Mouse (Mus musculus): Measurements from ENCODE around the gene Spata20.

The Spata20 gene

DNA sequence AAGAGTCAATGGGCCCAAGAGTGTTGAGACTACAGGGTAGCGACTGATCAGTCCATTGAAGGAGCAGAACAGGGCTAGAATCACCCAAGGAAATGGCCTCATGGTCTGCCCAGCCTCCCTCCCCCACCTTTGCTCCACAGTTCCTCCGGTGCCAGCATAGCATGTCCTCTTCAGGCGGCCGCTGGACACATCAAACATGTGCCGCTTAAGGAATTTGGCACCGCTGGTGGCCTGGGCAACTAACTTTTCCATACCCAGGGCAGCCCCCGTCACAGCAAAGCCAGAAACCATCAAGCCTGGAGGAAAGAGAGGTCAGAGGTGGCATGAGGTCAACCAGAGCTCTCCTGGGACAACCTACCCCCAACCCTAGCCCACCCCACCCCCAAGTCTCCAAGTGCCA is 4.0 kb downstream of the Spata20 start:
- DNase-seq: peak; percentile 94

DNA sequence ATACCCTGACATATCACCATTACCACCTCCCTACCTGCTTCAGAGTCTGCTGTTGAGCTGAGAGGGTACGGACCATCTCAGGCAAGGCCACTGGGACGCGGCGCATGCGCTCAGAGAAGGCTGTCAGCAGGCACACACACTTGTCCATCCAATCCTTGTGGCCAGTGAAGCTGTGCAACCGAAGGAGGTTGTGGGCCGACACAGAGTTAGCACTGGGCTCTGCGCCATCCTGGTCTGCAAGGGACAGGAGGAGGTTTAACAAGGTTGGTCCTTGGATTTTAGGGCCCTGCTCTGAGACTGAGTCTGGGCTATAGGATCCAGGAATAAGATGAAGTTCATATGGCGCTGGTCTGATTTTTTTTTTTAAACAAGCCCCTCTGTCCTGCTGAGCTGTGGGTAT is 5.6 kb downstream of the Spata20 start:
- DNase-seq: no peak

- no peak for DNase-seq
Measured at GRCm38 (mm10) chr11:94477651-94478050, 8.3 kb downstream of the Spata20 start.

DNA sequence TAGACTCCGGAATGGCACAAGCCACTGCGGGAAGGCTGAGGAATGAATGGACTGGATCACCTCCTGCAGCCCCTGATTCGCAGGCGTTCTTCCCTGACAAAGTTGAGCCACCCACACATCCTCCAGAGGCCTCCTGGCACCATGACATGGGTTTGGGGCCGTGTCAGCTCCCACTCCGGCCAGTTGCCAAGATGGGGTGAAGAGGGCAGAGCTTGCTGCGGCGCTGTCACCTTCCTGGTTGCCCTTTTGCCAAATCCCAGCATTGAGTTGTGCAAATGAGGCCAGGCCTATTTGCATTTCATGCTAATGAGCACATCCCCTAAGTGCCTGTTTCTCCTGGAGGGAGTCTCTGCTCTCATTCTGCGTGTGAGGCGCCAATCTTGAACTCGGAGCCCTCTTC is 10.3 kb downstream of the Spata20 start:
- DNase-seq: no peak

DNA sequence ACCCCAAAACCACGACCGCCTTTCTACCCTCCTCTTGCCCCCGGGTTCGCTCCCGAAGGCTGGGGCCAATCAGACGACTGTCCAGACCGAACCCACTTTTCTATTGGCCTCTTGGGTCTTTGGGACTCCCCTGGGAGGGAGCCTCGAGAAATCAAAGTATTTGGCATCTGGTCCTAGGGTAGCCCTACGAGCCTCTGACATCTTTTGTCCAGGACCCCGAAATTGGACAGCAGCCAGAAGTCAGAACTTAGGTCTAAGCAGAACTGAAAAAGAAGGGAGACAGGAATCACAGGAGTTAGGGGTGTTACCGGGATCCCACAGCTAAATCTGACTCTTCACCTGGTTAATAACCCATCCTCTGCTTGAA is 11.5 kb downstream of the Spata20 start:
- DNase-seq: no peak

DNA sequence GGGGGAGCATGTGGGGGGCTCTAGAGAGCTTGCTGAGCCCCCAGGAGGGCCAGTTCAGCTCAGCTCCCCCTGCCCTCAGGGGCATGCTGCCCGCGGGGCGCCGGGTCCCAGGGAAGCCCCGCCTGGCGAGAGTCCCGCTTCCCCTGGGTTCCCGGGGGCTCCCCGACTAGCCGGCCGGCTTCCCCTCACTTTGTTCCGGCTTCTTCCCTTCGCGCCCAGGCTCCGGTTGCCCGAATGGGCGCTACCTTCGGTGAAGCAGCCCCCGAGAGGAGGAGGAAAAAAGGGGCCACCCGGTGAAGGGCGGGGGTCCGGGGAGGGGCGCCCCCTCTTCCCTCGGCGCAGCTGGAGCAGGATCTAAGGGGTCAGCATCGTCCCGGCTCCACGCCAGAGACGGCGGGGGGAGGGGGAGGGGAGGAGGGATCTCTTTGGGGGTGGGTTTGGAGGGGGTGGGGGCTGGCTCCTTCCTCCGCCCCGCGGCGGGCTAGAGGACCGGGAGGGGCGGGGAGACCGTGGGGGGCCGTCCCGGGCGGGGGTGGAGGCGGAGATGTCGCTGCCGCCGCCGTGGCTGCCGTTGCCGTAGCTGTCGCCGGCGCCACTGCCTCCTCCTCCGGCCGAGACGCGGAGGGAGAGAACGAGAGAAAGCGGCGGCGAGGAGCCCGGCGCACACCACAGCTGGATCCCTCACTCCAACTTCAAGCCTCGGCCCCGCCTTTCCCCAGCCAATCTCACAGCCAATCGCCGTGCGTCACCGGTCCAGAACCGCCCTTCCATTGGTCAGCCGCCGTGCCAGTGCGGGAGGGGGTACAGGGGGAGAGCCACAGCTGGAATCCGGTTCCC is 12.1 kb downstream of the Spata20 start, which contains the start of gene Cacna1g:
Gene Cacna1g (minus strand): TSS at position 492 of the 837 bp plus-strand sequence.
- DNase-seq: peak; percentile 100

- no peak for DNase-seq
Measured at GRCm38 (mm10) chr11:94472916-94473706, 12.9 kb downstream of the Spata20 start.

DNA sequence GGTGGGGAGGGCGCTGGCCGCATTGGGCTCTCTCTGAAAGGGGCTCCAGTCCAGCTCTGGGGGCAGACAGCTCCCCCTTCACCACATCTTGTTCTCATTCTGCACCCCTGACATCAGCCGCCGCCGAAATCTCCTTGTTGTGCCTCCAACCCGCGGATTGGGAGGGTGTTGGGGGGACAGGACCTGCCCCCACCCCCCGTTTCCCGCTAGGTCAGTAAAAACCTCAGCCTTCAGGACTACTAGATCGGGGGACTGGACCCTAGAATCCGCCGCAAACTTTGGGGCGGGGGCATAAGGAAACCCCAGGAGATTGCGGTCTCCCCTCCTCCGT is 13.4 kb downstream of the Spata20 start:
- no peak for DNase-seq

DNA sequence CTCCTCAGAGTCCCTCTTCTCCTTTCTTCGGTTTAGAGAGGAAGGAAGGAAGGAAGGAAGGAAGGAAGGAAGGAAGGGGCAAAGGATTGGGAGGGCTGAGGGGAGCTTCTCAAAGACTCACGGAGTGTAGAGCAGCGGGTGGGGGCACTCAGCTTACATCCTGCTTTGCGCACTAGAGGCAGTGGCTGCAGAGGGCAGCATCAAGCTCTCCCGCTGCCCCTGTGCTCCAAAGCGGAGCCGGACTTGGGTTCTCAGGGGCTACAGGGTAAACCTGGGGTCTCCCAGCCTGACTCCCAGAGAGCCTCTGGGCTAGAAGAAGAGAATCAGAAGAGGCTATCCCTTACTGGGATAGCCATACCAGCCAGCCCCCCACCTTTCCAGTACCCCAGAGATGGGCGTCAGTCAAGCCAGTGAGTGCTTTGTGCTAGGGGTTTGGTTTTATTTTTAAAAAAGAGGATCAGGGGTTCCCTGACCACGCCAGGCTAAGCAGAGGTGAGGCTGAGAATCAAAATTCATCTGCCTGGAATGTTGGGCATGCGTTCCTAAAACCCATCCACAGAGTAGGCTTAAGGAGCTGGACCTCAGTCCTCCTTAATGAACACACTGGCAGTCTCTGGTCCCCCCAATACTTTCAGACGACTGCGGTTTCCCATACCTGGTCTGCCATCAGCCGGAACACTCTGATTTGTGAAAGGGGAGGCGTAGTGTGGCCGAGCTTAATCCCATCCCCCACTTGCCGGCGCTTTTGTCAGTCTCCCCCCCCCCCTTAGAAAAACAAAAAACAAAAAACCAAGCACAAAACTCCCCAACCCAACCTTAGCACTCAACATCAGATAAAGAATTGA is 14.0 kb downstream of the Spata20 start:
- no peak for DNase-seq

GRCm38 (mm10) chr11:94470391-94470790 is 15.6 kb downstream of the Spata20 start:
- DNase-seq: no peak

DNA sequence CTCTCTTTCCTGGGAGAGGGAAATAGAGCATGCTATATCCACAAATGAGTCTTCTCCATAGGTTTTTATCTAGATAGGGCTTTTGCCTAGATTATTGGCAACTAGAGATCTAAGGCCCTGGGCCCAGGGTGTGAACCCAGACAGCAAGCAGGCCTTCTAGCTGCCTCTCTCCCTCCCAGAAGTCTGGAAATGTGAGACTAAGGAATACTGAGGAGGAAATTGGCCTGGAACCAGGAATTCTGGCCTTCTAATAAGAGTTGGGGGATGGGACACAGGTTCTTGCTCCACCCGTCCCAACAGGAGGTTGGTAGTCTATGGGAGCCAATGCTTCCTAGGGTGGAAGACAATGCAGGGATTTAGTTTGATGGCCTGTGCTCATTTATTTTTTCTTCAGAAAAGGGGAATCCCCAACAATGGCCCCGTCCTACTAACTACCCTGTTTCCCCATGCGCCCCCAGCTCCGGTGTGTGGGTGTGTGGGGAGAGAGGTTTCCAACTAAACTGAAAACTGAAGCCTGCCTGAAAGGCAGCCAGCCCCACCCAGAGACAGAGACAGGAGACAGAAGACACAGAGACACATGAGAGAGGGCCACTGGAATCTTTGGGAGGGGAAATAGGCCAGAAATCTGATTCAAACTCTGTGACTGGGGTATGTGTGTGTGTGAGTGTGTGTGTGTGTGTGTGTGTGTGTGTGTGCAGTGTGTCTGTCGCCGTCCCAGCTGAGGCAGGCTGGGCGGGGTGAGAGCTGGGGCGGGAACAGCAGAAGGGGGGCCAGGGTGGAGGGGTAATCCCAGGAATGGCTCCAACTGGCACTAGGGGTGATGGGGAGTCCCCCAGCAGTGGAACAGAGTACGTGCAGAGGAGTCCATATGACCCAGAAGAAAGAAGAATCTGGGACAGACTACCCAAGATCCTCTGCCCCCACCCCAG is 16.6 kb downstream of the Spata20 start:
- no peak for DNase-seq

DNA sequence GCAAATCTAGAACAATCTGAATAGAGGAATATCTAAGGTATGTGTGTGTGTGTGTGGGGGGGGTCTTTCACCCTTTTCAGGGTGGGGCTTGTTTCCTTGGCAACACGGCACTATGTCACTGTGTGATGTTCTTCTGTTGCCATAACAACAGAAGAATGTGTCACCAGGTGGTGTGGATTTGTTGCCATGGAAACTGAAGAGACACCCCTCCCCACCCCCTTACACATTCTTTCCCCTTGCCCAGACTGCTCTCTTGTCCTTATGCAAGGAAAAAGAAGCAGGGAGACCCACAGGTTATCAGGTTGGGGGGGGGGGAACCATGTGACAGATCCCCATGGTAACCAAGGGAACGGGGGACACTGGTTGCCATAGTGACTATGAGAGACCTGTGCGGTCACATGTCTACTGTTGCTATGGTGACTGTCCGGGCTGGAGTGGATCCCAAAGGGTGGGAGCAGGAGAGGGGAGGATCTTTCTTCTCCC is 17.4 kb downstream of the Spata20 start:
- no peak for DNase-seq

DNA sequence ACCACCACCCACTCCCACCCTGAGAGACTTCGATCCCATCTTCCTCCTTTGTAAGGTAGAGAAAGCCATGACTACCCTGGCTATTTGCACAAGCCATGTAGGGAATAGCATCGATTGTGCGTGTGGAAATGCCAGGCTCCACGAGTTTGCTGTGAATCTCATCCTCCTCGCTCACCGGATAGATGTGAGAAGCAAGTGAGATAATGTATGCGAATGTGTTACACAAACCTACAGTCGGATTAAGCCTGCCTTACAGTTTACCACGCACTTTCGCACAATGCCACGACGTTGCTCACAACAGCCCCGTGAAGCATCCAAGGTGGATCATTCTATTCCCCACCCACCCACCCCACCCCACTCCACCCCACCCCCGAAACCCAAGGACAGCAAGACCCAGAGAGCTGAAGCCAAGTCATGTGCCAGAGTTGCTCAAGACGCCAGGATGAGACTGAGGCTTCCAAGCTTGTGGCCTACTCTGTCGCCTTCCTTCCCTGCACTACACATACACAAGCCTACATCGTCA is 19.6 kb downstream of the Spata20 start:
- DNase-seq: no peak

GRCm38 (mm10) chr11:94464170-94464569 is 21.8 kb downstream of the Spata20 start:
- no peak for DNase-seq

DNA sequence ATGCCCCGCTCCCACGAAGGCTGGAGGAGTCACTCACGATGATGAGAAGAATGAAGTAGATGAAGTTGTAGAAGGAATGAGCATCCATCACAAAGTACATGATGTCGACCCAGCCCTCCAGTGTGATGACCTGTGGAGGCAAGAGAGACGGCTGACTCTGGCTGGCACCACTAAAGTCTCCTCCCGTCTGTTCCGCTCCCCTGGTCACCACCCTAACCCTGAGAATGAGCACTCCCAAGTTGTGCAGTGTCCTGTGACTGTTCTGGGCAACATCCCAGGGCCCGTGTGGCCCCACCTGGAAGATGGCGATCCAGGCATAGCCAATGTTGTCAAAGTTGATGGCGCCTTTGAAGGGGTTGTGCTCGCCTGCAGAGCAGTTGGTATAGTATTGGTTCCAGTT is 24.1 kb downstream of the Spata20 start:
- DNase-seq: no peak

GRCm38 (mm10) chr11:94457001-94457400 is 29.0 kb downstream of the Spata20 start:
- no peak for DNase-seq

GRCm38 (mm10) chr11:94456347-94456746 is 29.6 kb downstream of the Spata20 start:
- no peak for DNase-seq

DNA sequence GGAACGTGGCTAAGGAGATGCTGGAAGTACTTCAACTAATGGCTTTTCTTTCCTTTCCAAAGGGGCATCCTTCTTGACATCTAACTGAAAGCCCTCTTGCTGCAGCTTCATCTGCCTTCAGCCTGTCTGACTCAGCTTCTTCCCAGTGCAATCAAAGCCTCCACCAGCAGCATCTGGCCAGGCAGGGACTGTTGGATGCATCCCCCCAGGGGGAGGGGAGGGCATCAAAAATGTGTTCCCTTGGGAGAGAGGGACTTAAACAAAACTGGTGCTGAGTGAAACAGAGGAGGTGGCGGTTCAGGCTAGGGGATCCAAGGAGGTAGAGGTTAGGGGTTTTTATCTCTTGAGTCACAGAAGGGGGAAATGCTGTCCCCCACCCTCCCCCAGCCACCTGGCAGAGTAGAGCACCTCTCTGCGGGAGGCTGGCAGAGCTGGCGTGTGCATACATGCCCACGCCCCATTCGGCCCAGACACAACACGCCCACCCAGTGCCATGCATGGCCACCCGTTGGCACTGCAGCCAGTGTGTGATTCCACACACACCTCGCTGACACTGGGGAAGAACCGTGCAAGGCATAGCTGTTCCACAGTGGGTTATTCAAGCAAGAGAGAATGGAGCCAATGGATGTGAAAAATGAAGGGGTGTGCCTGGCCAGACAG is 30.7 kb downstream of the Spata20 start:
- no peak for DNase-seq

DNA sequence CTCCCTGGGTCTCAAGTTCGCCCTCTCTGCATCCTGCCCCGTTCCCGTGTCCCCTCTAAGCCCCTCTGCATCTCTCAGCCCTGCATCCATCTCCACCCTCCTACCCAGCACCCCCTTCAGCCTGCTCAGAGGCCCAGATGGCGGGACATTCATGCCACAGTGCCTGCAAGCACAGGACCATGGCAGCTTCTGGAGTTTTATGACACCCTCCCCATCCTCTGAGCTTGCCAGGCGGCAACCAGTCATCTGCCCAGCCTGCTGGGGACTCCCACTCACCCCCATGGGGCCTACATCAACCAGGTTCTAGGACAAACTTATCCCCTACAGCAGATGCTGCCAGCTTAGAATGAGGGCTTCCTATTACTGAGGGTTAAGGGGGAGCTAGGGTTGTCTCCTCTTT is 31.2 kb downstream of the Spata20 start:
- no peak for DNase-seq

DNA sequence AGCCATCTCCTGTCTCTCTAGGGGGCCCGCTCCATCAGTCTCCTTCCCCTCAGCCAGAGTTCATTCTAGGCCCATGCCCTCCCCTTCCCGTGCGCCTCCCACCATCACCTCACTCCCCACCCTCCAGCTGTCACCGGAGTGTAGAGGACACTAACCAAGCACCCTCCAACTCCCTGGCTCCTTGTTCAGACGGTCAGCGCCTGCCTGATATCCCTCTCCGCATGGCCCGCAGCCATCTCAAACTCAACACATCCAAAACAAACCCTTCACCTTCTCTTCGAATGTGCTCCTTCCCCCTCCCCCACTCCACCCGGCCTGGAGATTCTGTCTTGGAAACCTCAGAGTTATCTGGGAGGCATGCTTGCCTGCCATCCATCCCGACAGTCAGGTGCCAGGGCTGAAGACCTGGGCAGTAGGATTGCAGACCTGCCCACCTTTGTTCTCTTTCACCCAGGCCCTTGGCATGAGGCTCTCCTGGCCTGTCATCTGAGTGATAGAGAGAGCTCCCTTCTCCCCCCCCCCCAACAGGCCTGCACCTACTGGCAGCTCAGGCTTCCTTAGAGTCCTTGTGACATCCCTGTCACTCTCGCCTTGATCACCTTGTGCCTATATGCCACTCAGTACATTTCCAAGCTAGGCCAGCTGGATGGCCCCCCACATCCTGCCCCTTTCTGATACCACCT is 34.7 kb downstream of the Spata20 start:
- DNase-seq: peak; percentile 98

DNA sequence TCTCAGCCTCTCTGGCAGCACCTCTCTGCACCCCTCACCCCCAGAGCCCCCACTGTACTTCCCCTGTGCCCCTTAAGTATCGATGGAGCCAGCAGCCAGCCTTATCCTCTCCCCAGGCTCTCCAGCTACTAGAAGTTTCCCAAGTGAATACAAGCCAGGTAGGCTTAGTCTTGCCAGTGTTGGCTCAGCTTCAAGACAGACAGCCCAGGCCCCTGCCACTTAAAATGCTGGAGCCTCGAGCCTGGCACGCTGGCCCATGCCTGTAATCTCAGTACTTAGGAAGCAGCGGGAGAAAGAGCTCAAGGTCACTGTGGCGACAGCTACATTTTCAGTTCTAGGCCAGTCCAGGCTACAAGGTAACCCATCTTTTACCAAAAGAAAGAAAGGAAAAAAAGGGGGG is 36.1 kb downstream of the Spata20 start:
- DNase-seq: peak; percentile 98
